Mouse (Mus musculus): Measurements from ENCODE around the gene Phlpp1. TPM values are rescaled to one million over a fixed set of nuclear protein-coding genes. Genes with fewer than 3 reads are reported as not detected.
A peak's percentile ranks its signal among the peaks of the same experiment; 100 is the strongest.
"Not testable (repeated sequence)": the region's sequence is repeated elsewhere in the genome, so short reads cannot be mapped to it uniquely, and the experiment has no call there.

Phlpp1 gene
- polyA plus RNA-seq, 1 experiment from 2014 or later: 4.7 TPM

- Histone ChIP-seq H3K4me2 (replicated peaks) (no peak overlapping the region), H3K36me3 (no peaks in the 10 kb centered on the region), H3K4me3 (replicated peaks) (no peak overlapping the region), H3K4me1 (peaks cover 27% of the 10 kb centered on the region), H3K9ac (no peak overlapping the region), H3K27ac (replicated peaks) (peak overlapping the region; percentile 28), H3K9me3 (replicated peaks) (no peaks in the 10 kb centered on the region), H3K27me3 (no peaks in the 10 kb centered on the region)
- 72% methylated on average over 4 of the region's 4 CpGs for WGBS
- no peak for ATAC-seq (ENCODE audit: insufficient number of reproducible peaks, low FRiP score, low TSS enrichment, low read depth)
These were observed 105.7 kb downstream of the Phlpp1 start for GRCm38 (mm10) chr1:106277286-106277685.

GRCm38 (mm10) chr1:106278552-106279060 lies 107.1 kb downstream of the Phlpp1 start:
- H3K4me2 ChIP-seq (replicated peaks): no peak overlapping the region
- WGBS: 67% methylated on average over 5 of the region's 5 CpGs
- H3K4me1 ChIP-seq: peaks cover 27% of the 10 kb centered on the region
- no peak overlapping the region for H3K9ac ChIP-seq
- ATAC-seq (ENCODE audit: insufficient number of reproducible peaks, low FRiP score, low TSS enrichment, low read depth): peak; percentile 77
- no peaks in the 10 kb centered on the region for H3K9me3 ChIP-seq (replicated peaks)
- no peaks in the 10 kb centered on the region for H3K27me3 ChIP-seq
- no peak overlapping the region for H3K4me3 ChIP-seq (replicated peaks)
- H3K36me3 ChIP-seq: no peaks in the 10 kb centered on the region
- H3K27ac ChIP-seq (replicated peaks): no peak overlapping the region

- no peak overlapping the region for H3K9ac ChIP-seq
- H3K36me3 ChIP-seq: no peaks in the 10 kb centered on the region
- no peak overlapping the region for H3K4me3 ChIP-seq (replicated peaks)
- ATAC-seq (ENCODE audit: insufficient number of reproducible peaks, low FRiP score, low TSS enrichment, low read depth): no peak
- peaks cover 24% of the 10 kb centered on the region for H3K4me1 ChIP-seq
- H3K4me2 ChIP-seq (replicated peaks): no peak overlapping the region
- H3K27ac ChIP-seq (replicated peaks): no peak overlapping the region
- 69% methylated on average over 2 of the region's 2 CpGs for WGBS
- no peaks in the 10 kb centered on the region for H3K27me3 ChIP-seq
- no peaks in the 10 kb centered on the region for H3K9me3 ChIP-seq (replicated peaks)
These were observed 108.0 kb downstream of the Phlpp1 start for GRCm38 (mm10) chr1:106279404-106280123.

- Histone ChIP-seq H3K4me2 (replicated peaks) (no peak overlapping the region), H3K27me3 (no peaks in the 10 kb centered on the region), H3K4me3 (replicated peaks) (no peak overlapping the region), H3K27ac (replicated peaks) (no peak overlapping the region), H3K9ac (no peak overlapping the region), H3K36me3 (no peaks in the 10 kb centered on the region), H3K4me1 (peaks cover 19% of the 10 kb centered on the region; the same call in 1 of the 2 replicates), H3K9me3 (replicated peaks) (no peaks in the 10 kb centered on the region)
- ATAC-seq (ENCODE audit: insufficient number of reproducible peaks, low FRiP score, low TSS enrichment, low read depth): no peak
- WGBS: 76% methylated on average over 8 of the region's 8 CpGs
These were observed 108.8 kb downstream of the Phlpp1 start for GRCm38 (mm10) chr1:106280171-106280913.

GRCm38 (mm10) chr1:106286815-106287214 lies 115.3 kb downstream of the Phlpp1 start:
- 93% methylated on average over 7 of the region's 7 CpGs for WGBS
- 0 out of 2 replicates have a peak, but pooled peaks cover 3% of the 10 kb centered on the region for H3K4me1 ChIP-seq
- H3K4me2 ChIP-seq (replicated peaks): no peak overlapping the region
- ATAC-seq (ENCODE audit: insufficient number of reproducible peaks, low FRiP score, low TSS enrichment, low read depth): no peak
- no peak overlapping the region for H3K27ac ChIP-seq (replicated peaks)
- H3K9ac ChIP-seq: no peak overlapping the region
- no peaks in the 10 kb centered on the region for H3K9me3 ChIP-seq (replicated peaks)
- no peaks in the 10 kb centered on the region for H3K36me3 ChIP-seq
- H3K27me3 ChIP-seq: no peaks in the 10 kb centered on the region
- H3K4me3 ChIP-seq (replicated peaks): no peak overlapping the region

GRCm38 (mm10) chr1:106289065-106289464 lies 117.5 kb downstream of the Phlpp1 start:
- H3K4me3 ChIP-seq (replicated peaks): no peak overlapping the region
- ATAC-seq (ENCODE audit: insufficient number of reproducible peaks, low FRiP score, low TSS enrichment, low read depth): no peak
- no peaks in the 10 kb centered on the region for H3K36me3 ChIP-seq
- no peak overlapping the region for H3K27ac ChIP-seq (replicated peaks)
- no peaks in the 10 kb centered on the region for H3K9me3 ChIP-seq (replicated peaks)
- no peak overlapping the region for H3K9ac ChIP-seq
- 0 out of 2 replicates have a peak, but pooled peaks cover 3% of the 10 kb centered on the region for H3K4me1 ChIP-seq
- 62% methylated on average over 5 of the region's 5 CpGs for WGBS
- no peak overlapping the region for H3K4me2 ChIP-seq (replicated peaks)
- H3K27me3 ChIP-seq: no peaks in the 10 kb centered on the region

GRCm38 (mm10) chr1:106289580-106289979 lies 118.0 kb downstream of the Phlpp1 start:
- ATAC-seq (ENCODE audit: insufficient number of reproducible peaks, low FRiP score, low TSS enrichment, low read depth): no peak

GRCm38 (mm10) chr1:106309394-106310039 lies 138.0 kb downstream of the Phlpp1 start:
- H3K4me2 ChIP-seq (replicated peaks): no peak overlapping the region
- no peaks in the 10 kb centered on the region for H3K27me3 ChIP-seq
- 90% methylated on average over 3 of the region's 3 CpGs for WGBS
- no peak overlapping the region for H3K27ac ChIP-seq (replicated peaks)
- H3K4me3 ChIP-seq (replicated peaks): no peak overlapping the region
- H3K9ac ChIP-seq: no peak overlapping the region
- H3K36me3 ChIP-seq: no peaks in the 10 kb centered on the region
- no peaks in the 10 kb centered on the region for H3K4me1 ChIP-seq
- no peaks in the 10 kb centered on the region for H3K9me3 ChIP-seq (replicated peaks)
- no peak for ATAC-seq (ENCODE audit: insufficient number of reproducible peaks, low FRiP score, low TSS enrichment, low read depth)

More at GRCm38 (mm10) chr1:106289580-106289979, 118.0 kb downstream of the Phlpp1 start:
- Histone ChIP-seq H3K4me3 (replicated peaks) (no peak overlapping the region), H3K27ac (replicated peaks) (no peak overlapping the region), H3K27me3 (no peaks in the 10 kb centered on the region), H3K4me2 (replicated peaks) (no peak overlapping the region), H3K36me3 (no peaks in the 10 kb centered on the region), H3K4me1 (0 out of 2 replicates have a peak, but pooled peaks cover 3% of the 10 kb centered on the region), H3K9me3 (replicated peaks) (no peaks in the 10 kb centered on the region), H3K9ac (no peak overlapping the region)
- WGBS: 62% methylated on average over 2 of the region's 2 CpGs

- ATAC-seq (ENCODE audit: insufficient number of reproducible peaks, low FRiP score, low TSS enrichment, low read depth): no peak
- Histone ChIP-seq H3K27ac (replicated peaks) (no peak overlapping the region), H3K4me1 (no peaks in the 10 kb centered on the region), H3K36me3 (no peaks in the 10 kb centered on the region), H3K27me3 (no peaks in the 10 kb centered on the region), H3K9ac (no peak overlapping the region), H3K4me3 (replicated peaks) (no peak overlapping the region), H3K9me3 (replicated peaks) (no peaks in the 10 kb centered on the region), H3K4me2 (replicated peaks) (no peak overlapping the region)
- WGBS: 71% methylated on average over 2 of the region's 2 CpGs
These were observed 138.7 kb downstream of the Phlpp1 start for GRCm38 (mm10) chr1:106310285-106310684.

GRCm38 (mm10) chr1:106311830-106312229 lies 140.3 kb downstream of the Phlpp1 start:
- not testable (repeated sequence) for H3K4me3 ChIP-seq (replicated peaks); H3K4me2 ChIP-seq (replicated peaks); H3K27ac ChIP-seq (replicated peaks); H3K9ac ChIP-seq; H3K4me1 ChIP-seq; H3K27me3 ChIP-seq; ATAC-seq (ENCODE audit: insufficient number of reproducible peaks, low FRiP score, low TSS enrichment, low read depth); H3K9me3 ChIP-seq (replicated peaks); H3K36me3 ChIP-seq
- WGBS: 94% methylated on average over 2 of the region's 2 CpGs

GRCm38 (mm10) chr1:106314476-106314875 lies 142.9 kb downstream of the Phlpp1 start:
- Histone ChIP-seq H3K4me1 (peaks cover 5% of the 10 kb centered on the region; the same call in 1 of the 2 replicates), H3K27me3 (no peaks in the 10 kb centered on the region), H3K9me3 (replicated peaks) (no peaks in the 10 kb centered on the region), H3K4me3 (replicated peaks) (no peak overlapping the region), H3K27ac (replicated peaks) (no peak overlapping the region), H3K4me2 (replicated peaks) (no peak overlapping the region), H3K36me3 (no peaks in the 10 kb centered on the region), H3K9ac (no peak overlapping the region)
- ATAC-seq (ENCODE audit: insufficient number of reproducible peaks, low FRiP score, low TSS enrichment, low read depth): no peak
- WGBS: 76% methylated on average over 4 of the region's 4 CpGs

Measured in embryonic facial prominence, embryonic 15.5 days (tissue).